In the genomic region with DNA sequence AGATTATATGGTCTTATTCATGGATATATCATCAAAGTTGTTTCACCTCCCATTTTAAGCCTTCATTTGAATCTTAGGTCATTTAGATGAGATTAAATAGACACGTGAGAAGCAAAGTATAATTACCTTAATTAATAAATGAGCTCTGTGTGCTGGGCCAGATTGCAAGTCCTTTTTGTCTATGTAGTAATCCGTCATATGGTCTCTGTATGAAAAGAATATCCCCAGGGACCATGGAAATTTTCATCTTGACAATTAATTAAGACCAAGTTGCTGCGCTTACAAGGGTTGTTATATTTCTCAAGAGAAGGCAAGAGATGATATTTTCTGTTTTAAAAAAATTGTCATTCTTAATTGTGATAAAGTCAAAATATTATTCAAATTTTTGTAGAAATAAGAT, we compare ENCODE assay signal across 27 mouse cellular contexts. TPM values are rescaled to one million over a fixed set of nuclear protein-coding genes. Genes with fewer than 3 reads are reported as not detected.
DNase-seq lines count a peak whose midpoint lies in the region; ATAC-seq and TF ChIP-seq lines count a peak whose summit lies in the region.
"Had no signal": no experiment of that assay in that cellular context is flagged by ENCODE, and none has a peak within 500 bp of the region (broad histone marks: within the 10 kb centered on the region; RNA-seq: fewer than 3 reads in every experiment).

No protein-coding gene starts in this region.

- no peak for TF ChIP-seq POLR2A in brain, embryonic 14.5 days (IDR thresholded peaks at IDR 0.05; ENCODE audit: borderline replicate concordance, extremely low read depth, insufficient read depth, insufficient read length, poor library complexity, severe bottlenecking)

- no peaks in the 10 kb centered on the region for H3K27me3 ChIP-seq in hindbrain, embryonic 11.5 days (ENCODE audit: control insufficient read depth, insufficient read depth, low read length)
- no peaks in the 10 kb centered on the region for H3K27me3 ChIP-seq in hindbrain, embryonic 10.5 days (ENCODE audit: insufficient read depth, poor library complexity, severe bottlenecking)
- H3K27me3 ChIP-seq in midbrain, embryonic 14.5 days (ENCODE audit: control insufficient read depth, insufficient read depth, low read length): no peaks in the 10 kb centered on the region
- no peaks in the 10 kb centered on the region for H3K27me3 ChIP-seq in midbrain, embryonic 15.5 days (replicated peaks)
- no peaks in the 10 kb centered on the region for H3K27me3 ChIP-seq in hindbrain, embryonic 14.5 days (ENCODE audit: control insufficient read depth, insufficient read depth, low read length)
- H3K27me3 ChIP-seq in forebrain, postnatal 0 days (ENCODE audit: insufficient read depth, low read length): no peaks in the 10 kb centered on the region
- H3K27me3 ChIP-seq: CH12.LX; embryonic facial prominence, embryonic 15.5 days; heart, embryonic 12.5 days; heart, embryonic 15.5 days; Patski had no signal

- H3K4me1 ChIP-seq in hindbrain, embryonic 11.5 days (replicated peaks; ENCODE audit: control insufficient read depth, insufficient read depth, low read length): no peaks in the 10 kb centered on the region
- H3K4me1 ChIP-seq in hindbrain, embryonic 10.5 days (replicated peaks): no peaks in the 10 kb centered on the region
- H3K4me1 ChIP-seq in midbrain, embryonic 14.5 days (ENCODE audit: control insufficient read depth, insufficient read depth, low read length): no peaks in the 10 kb centered on the region
- H3K4me1 ChIP-seq in midbrain, embryonic 15.5 days: no peaks in the 10 kb centered on the region
- H3K4me1 ChIP-seq in hindbrain, embryonic 14.5 days (replicated peaks; ENCODE audit: control insufficient read depth, insufficient read depth, low read length): no peaks in the 10 kb centered on the region
- H3K4me1 ChIP-seq in forebrain, postnatal 0 days (ENCODE audit: insufficient read depth): no peaks in the 10 kb centered on the region
- H3K4me1 ChIP-seq: embryonic facial prominence, embryonic 15.5 days; heart, embryonic 12.5 days; heart, embryonic 15.5 days had no signal

- H3K9me3 ChIP-seq in hindbrain, embryonic 11.5 days (ENCODE audit: control insufficient read depth, low read length): no peaks in the 10 kb centered on the region
- no peaks in the 10 kb centered on the region for H3K9me3 ChIP-seq in hindbrain, embryonic 10.5 days
- H3K9me3 ChIP-seq in midbrain, embryonic 14.5 days (ENCODE audit: control insufficient read depth, low read length): no peaks in the 10 kb centered on the region
- no peaks in the 10 kb centered on the region for H3K9me3 ChIP-seq in midbrain, embryonic 15.5 days
- H3K9me3 ChIP-seq in hindbrain, embryonic 14.5 days (ENCODE audit: control insufficient read depth, low read length): no peaks in the 10 kb centered on the region
- H3K9me3 ChIP-seq in forebrain, postnatal 0 days (ENCODE audit: low read length): no peaks in the 10 kb centered on the region
- H3K9me3 ChIP-seq: embryonic facial prominence, embryonic 15.5 days; heart, embryonic 12.5 days; heart, embryonic 15.5 days had no signal

- H3K4me2 ChIP-seq in hindbrain, embryonic 11.5 days (replicated peaks; ENCODE audit: low read depth, low read length): no peak overlapping the region
- no peak overlapping the region for H3K4me2 ChIP-seq in midbrain, embryonic 14.5 days (ENCODE audit: low read length)
- no peak overlapping the region for H3K4me2 ChIP-seq in midbrain, embryonic 15.5 days
- H3K4me2 ChIP-seq in hindbrain, embryonic 14.5 days (replicated peaks): no peak overlapping the region
- no peak overlapping the region for H3K4me2 ChIP-seq in forebrain, postnatal 0 days (ENCODE audit: low read depth)
- H3K4me2 ChIP-seq: embryonic facial prominence, embryonic 15.5 days; heart, embryonic 12.5 days; heart, embryonic 15.5 days had no signal

- H3K4me3 ChIP-seq in hindbrain, embryonic 11.5 days (ENCODE audit: low read depth, low read length): no peak overlapping the region
- H3K4me3 ChIP-seq in hindbrain, embryonic 10.5 days: no peak overlapping the region
- no peak overlapping the region for H3K4me3 ChIP-seq in midbrain, embryonic 14.5 days (replicated peaks; ENCODE audit: low read depth, low read length)
- H3K4me3 ChIP-seq in midbrain, embryonic 15.5 days: no peak overlapping the region
- H3K4me3 ChIP-seq in hindbrain, embryonic 14.5 days (replicated peaks; ENCODE audit: low read length): no peak overlapping the region
- H3K4me3 ChIP-seq in forebrain, postnatal 0 days (ENCODE audit: low read depth, low read length): no peak overlapping the region
- H3K4me3 ChIP-seq: embryonic facial prominence, embryonic 15.5 days; heart, embryonic 12.5 days; heart, embryonic 15.5 days had no signal

- H3K36me3 ChIP-seq in hindbrain, embryonic 11.5 days (ENCODE audit: control insufficient read depth, insufficient read depth, low read length): no peaks in the 10 kb centered on the region
- H3K36me3 ChIP-seq in hindbrain, embryonic 10.5 days: no peaks in the 10 kb centered on the region
- H3K36me3 ChIP-seq in midbrain, embryonic 14.5 days (ENCODE audit: control insufficient read depth, insufficient read depth, low read length): no peaks in the 10 kb centered on the region
- H3K36me3 ChIP-seq in midbrain, embryonic 15.5 days (replicated peaks): no peaks in the 10 kb centered on the region
- no peaks in the 10 kb centered on the region for H3K36me3 ChIP-seq in hindbrain, embryonic 14.5 days (replicated peaks; ENCODE audit: control insufficient read depth, insufficient read depth)
- no peaks in the 10 kb centered on the region for H3K36me3 ChIP-seq in forebrain, postnatal 0 days (ENCODE audit: insufficient read depth)
- H3K36me3 ChIP-seq: embryonic facial prominence, embryonic 15.5 days; G1E; heart, embryonic 12.5 days; heart, embryonic 15.5 days had no signal

- 67% methylated on average over 3 of the region's 3 CpGs for WGBS in hindbrain, embryonic 11.5 days
- WGBS in hindbrain, embryonic 10.5 days: 76% methylated on average over 3 of the region's 3 CpGs
- 40% methylated on average over 3 of the region's 3 CpGs for WGBS in midbrain, embryonic 14.5 days
- 42% methylated on average over 3 of the region's 3 CpGs for WGBS in midbrain, embryonic 15.5 days
- WGBS in hindbrain, embryonic 14.5 days: 42% methylated on average over 3 of the region's 3 CpGs
- WGBS in forebrain, postnatal 0 days: 39% methylated on average over 3 of the region's 3 CpGs

- H3K27ac ChIP-seq in hindbrain, embryonic 11.5 days (ENCODE audit: low read depth, low read length): no peak overlapping the region
- no peak overlapping the region for H3K27ac ChIP-seq in hindbrain, embryonic 10.5 days
- no peak overlapping the region for H3K27ac ChIP-seq in midbrain, embryonic 14.5 days (replicated peaks; ENCODE audit: low read depth, low read length)
- H3K27ac ChIP-seq in midbrain, embryonic 15.5 days: no peak overlapping the region
- no peak overlapping the region for H3K27ac ChIP-seq in hindbrain, embryonic 14.5 days
- no peak overlapping the region for H3K27ac ChIP-seq in forebrain, postnatal 0 days (ENCODE audit: low read depth, low read length)
- H3K27ac ChIP-seq: embryonic facial prominence, embryonic 15.5 days; heart, embryonic 15.5 days had no signal

- H3K9ac ChIP-seq in hindbrain, embryonic 11.5 days (ENCODE audit: low read depth, low read length): no peak overlapping the region
- no peak overlapping the region for H3K9ac ChIP-seq in midbrain, embryonic 14.5 days (replicated peaks; ENCODE audit: low read length)
- H3K9ac ChIP-seq in midbrain, embryonic 15.5 days: no peak overlapping the region
- H3K9ac ChIP-seq in hindbrain, embryonic 14.5 days: no peak overlapping the region
- no peak overlapping the region for H3K9ac ChIP-seq in forebrain, postnatal 0 days
- H3K9ac ChIP-seq: embryonic facial prominence, embryonic 15.5 days; heart, embryonic 12.5 days; heart, embryonic 15.5 days had no signal

- no peak for TF ChIP-seq CTCF in brain, embryonic 14.5 days (IDR thresholded peaks at IDR 0.05; ENCODE audit: borderline replicate concordance, extremely low read depth, insufficient read depth, insufficient read length)
- TF ChIP-seq CTCF in forebrain, postnatal 0 days (IDR thresholded peaks at IDR 0.05; ENCODE audit: low read depth): no peak

- 0 out of 2 replicates have a peak, but pooled peaks have one; percentile 40 for ATAC-seq in hindbrain, embryonic 11.5 days (ENCODE audit: low FRiP score)
- no peak for ATAC-seq in midbrain, embryonic 14.5 days (ENCODE audit: low FRiP score, low TSS enrichment)
- ATAC-seq in midbrain, embryonic 15.5 days (replicated peaks): no peak
- no peak for ATAC-seq in hindbrain, embryonic 14.5 days (ENCODE audit: low FRiP score)
- ATAC-seq in forebrain, postnatal 0 days: no peak
- ATAC-seq: forebrain, embryonic 14.5 days; intestine, postnatal 0 days; Patski had no signal

- DNase-seq in hindbrain, embryonic 11.5 days (ENCODE audit: low spot score): no peak
- no peak for DNase-seq in hindbrain, embryonic 10.5 days (ENCODE audit: low spot score)
- DNase-seq in midbrain, embryonic 14.5 days: peak; percentile 30
- peak; percentile 57 for DNase-seq in brain, embryonic 14.5 days (ENCODE audit: low read depth)
- peak; percentile 46 for DNase-seq in hindbrain, embryonic 14.5 days (ENCODE audit: low spot score)
- DNase-seq in forebrain, postnatal 0 days: no peak
- DNase-seq: adrenal gland, postnatal 10 days; adrenal gland, postnatal 36 days; B cell, adult 2 months; cerebellum, adult 11 months; cerebellum, adult 2 months; cerebellum, postnatal 10 days; cerebellum, postnatal 36 days; embryo, embryonic 11 days; gastrocnemius, postnatal 25 days; heart, adult 18-20 months; heart, postnatal 10 days; heart, postnatal 4 days had no signal

RNA-seq across cellular contexts. Expression of a gene that starts 47.2 kb away (rescaled TPM):
- polyA plus RNA-seq in hindbrain, embryonic 11.5 days (2014; fragmentation: Nextera tagmentation; extraction: Ambion mirVana): 1.5 and 1.6 TPM in 2 replicates
- polyA plus RNA-seq in hindbrain, embryonic 10.5 days (2016; fragmentation: Nextera tagmentation; extraction: Ambion mirVana): 1.0 and 1.1 TPM in 2 replicates
- 2.6 TPM in 2 replicates for polyA plus RNA-seq in midbrain, embryonic 14.5 days (2014; fragmentation: Nextera tagmentation; extraction: Ambion mirVana)
- polyA plus RNA-seq in midbrain, embryonic 15.5 days (2015; fragmentation: Nextera tagmentation; extraction: Ambion mirVana): 2.7 and 2.9 TPM in 2 replicates
- 2.5 and 2.7 TPM in 2 replicates for polyA plus RNA-seq in brain, embryonic 14.5 days (2012; rRNA removed)
- polyA plus RNA-seq in hindbrain, embryonic 14.5 days (2014; fragmentation: Nextera tagmentation; extraction: Ambion mirVana): 3.8 and 4.5 TPM in 2 replicates
- total RNA-seq in forebrain, postnatal 0 days (2014; rRNA removed): 8.9 and 12.5 TPM in 2 replicates
- polyA plus RNA-seq in forebrain, postnatal 0 days (2015; fragmentation: Nextera tagmentation; extraction: Ambion mirVana): 1.9 and 2.4 TPM in 2 replicates
- total RNA-seq: CH12.LX had no signal
- polyA plus RNA-seq: G1E, Patski had no signal

Comparison
In these comparisons a context has a peak if more than half of its experiments do, and no peak if none do; other contexts are left out.
1. DNase-seq: peak in midbrain, embryonic 14.5 days (single experiment), brain, embryonic 14.5 days (single experiment) and hindbrain, embryonic 14.5 days (single experiment); none in hindbrain, embryonic 11.5 days (single experiment), hindbrain, embryonic 10.5 days (single experiment) and forebrain, postnatal 0 days (single experiment).